Mouse (Mus musculus) mouse trophoblast stem cell (cell line): Measurements from ENCODE around the gene Zfp143.
"Not testable (repeated sequence)": the region's sequence is repeated elsewhere in the genome, so short reads cannot be mapped to it uniquely, and the experiment has no call there.

Source experiments
- in situ Hi-C, 2 experiments: fragments of 300-500 bp; cut with MseI, MboI; formaldehyde crosslinking; loops; 2 replicates in 1 of 2; 3 replicates in 1 of 2; pipeline ENCODE4 v1.15.1; 2025

Zfp143 gene

GRCm38 (mm10) chr7:110061199-110061751 lies at the start of gene Zfp143:
Gene Zfp143, plus strand, starts transcription at chr7:110061217.
- in situ Hi-C loops, result no loop called here

GRCm38 (mm10) chr7:110011417-110011816 lies 49.6 kb upstream of the Zfp143 start:
- in situ Hi-C loops, result no loop called here

- in situ Hi-C loops, result no loop called here
Observed at GRCm38 (mm10) chr7:110014272-110014671, 46.7 kb upstream of the Zfp143 start.

GRCm38 (mm10) chr7:110018117-110018630 lies 42.8 kb upstream of the Zfp143 start, which contains the start of gene Ipo7:
Gene Ipo7, plus strand, starts transcription at chr7:110018274.
- in situ Hi-C loops, result no loop called here

- in situ Hi-C loops, result no loop called here
Observed at GRCm38 (mm10) chr7:110018631-110019482, 42.2 kb upstream of the Zfp143 start.

GRCm38 (mm10) chr7:110023553-110023952 lies 37.5 kb upstream of the Zfp143 start:
- in situ Hi-C loops, result no loop called here

- in situ Hi-C loops, result no loop called here
Observed at GRCm38 (mm10) chr7:110026594-110026993, 34.4 kb upstream of the Zfp143 start.

- in situ Hi-C loops, result no loop called here
Observed at GRCm38 (mm10) chr7:110028826-110029225, 32.2 kb upstream of the Zfp143 start.

GRCm38 (mm10) chr7:110030342-110030741 lies 30.7 kb upstream of the Zfp143 start:
- in situ Hi-C loops, result no loop called here

- in situ Hi-C loops, result not testable (repeated sequence)
Observed at GRCm38 (mm10) chr7:110057723-110058122, 3.3 kb upstream of the Zfp143 start.

GRCm38 (mm10) chr7:110059092-110059785 lies 1.8 kb upstream of the Zfp143 start:
- in situ Hi-C loops, result no loop called here

GRCm38 (mm10) chr7:110060106-110060668 lies 830 bp upstream of the Zfp143 start:
- in situ Hi-C loops, result no loop called here

- in situ Hi-C loops, result no loop called here
Observed at GRCm38 (mm10) chr7:110060669-110061198, 283 bp upstream of the Zfp143 start.

GRCm38 (mm10) chr7:110061752-110062273 lies 796 bp downstream of the Zfp143 start:
- in situ Hi-C loops, result no loop called here

- in situ Hi-C loops, result no loop called here
Observed at GRCm38 (mm10) chr7:110063731-110064130, 2.7 kb downstream of the Zfp143 start.

GRCm38 (mm10) chr7:110069070-110069469 lies 8.1 kb downstream of the Zfp143 start:
- in situ Hi-C loops, result no loop called here

- in situ Hi-C loops, result no loop called here
Observed at GRCm38 (mm10) chr7:110078168-110078567, 17.2 kb downstream of the Zfp143 start.

- in situ Hi-C loops, result no loop called here
Observed at GRCm38 (mm10) chr7:110083386-110084165, 22.6 kb downstream of the Zfp143 start.

- in situ Hi-C loops, result no loop called here
Observed at GRCm38 (mm10) chr7:110085217-110085616, 24.2 kb downstream of the Zfp143 start.

- in situ Hi-C loops, result no loop called here
Observed at GRCm38 (mm10) chr7:110087914-110088313, 26.9 kb downstream of the Zfp143 start.

- in situ Hi-C loops, result no loop called here
Observed at GRCm38 (mm10) chr7:110091670-110092069, 30.7 kb downstream of the Zfp143 start.
